Mouse (Mus musculus) bone marrow macrophage, adult 2 months (primary cell): ENCODE measurements around the gene Tmem60.

Experiments
- CTCF ChIP-seq: IDR thresholded peaks from 2 replicates; pipeline ENCODE4 v1.5.1; 2012; ENCODE audit warnings: low read depth, mild to moderate bottlenecking, low read length, moderate library complexity
- POLR2A ChIP-seq: IDR thresholded peaks from 2 replicates; pipeline ENCODE4 v1.6.1; 2012; ENCODE audit warnings: mild to moderate bottlenecking, low read depth, low read length, borderline replicate concordance

GRCm38 (mm10) chr5:20930430-20930829 is 48.4 kb downstream of the Tmem60 start:
- TF ChIP-seq POLR2A (no peak), CTCF (no peak)
